Mouse (Mus musculus): ENCODE data around the gene Trpm7.

GRCm38 (mm10) chr2:126798455-126798854 lies 77.6 kb downstream of the Trpm7 start:
- no peak for TF ChIP-seq POLR2A (IDR thresholded peaks at IDR 0.05; ENCODE audit: borderline replicate concordance, insufficient read depth, low read length)
- TF ChIP-seq CTCF (IDR thresholded peaks at IDR 0.05; ENCODE audit: borderline replicate concordance, insufficient read depth, low read depth, low read length): no peak
